Mouse (Mus musculus) brain, adult 10 weeks (tissue): ENCODE data around the gene 1810024B03Rik. TPM values are rescaled to one million over a fixed set of nuclear protein-coding genes. Genes with fewer than 3 reads are reported as not detected.

Experiments
- polyA plus RNA-seq: library from polyadenylated mRNA; stranded (reverse); fragments of 350-450 nt; fragmentation: Illumina TruSeq; extraction: RNeasy Lipid Tissue Mini Kit (QIAGEN cat#74804); gene quantifications from one replicate; pipeline ENCODE4 v1.2.3, GENCODE M21; 2015; ENCODE audit warnings: low read depth, low replicate concordance

The 1810024B03Rik gene
- polyA plus RNA-seq, result 0.74 TPM

GRCm38 (mm10) chr2:127207547-127208451, at the start of gene 1810024B03Rik, which contains the start of gene Snrnp200:
Gene 1810024B03Rik (minus strand): TSS chr2:127208280.
Gene Snrnp200 (plus strand): TSS chr2:127208386.

GRCm38 (mm10) chr2:127247592-127248333, 39.7 kb upstream of the 1810024B03Rik start, which contains the start of the genes Ciao1 and Tmem127:
Gene Ciao1 (minus strand): TSS chr2:127247816.
Gene Tmem127 (plus strand): TSS chr2:127247908.

GRCm38 (mm10) chr2:127143158-127144063, 64.7 kb downstream of the 1810024B03Rik start, which contains the start of gene Itpripl1:
Gene Itpripl1 (minus strand): TSS chr2:127143442.

Other genes starting within 250 kb of the 1810024B03Rik start
- gene Ap4e1, start 199.6 kb downstream of the 1810024B03Rik start, polyA plus RNA-seq, result 9.2 TPM
- 44.8 TPM for gene Blvra, start 137.6 kb downstream of the 1810024B03Rik start, polyA plus RNA-seq
- gene Ncaph, start 74.3 kb downstream of the 1810024B03Rik start, polyA plus RNA-seq, result 2.0 TPM
- 1.8 TPM for gene Itpripl1, start 64.8 kb downstream of the 1810024B03Rik start, polyA plus RNA-seq
- 42.6 TPM for gene Snrnp200, start 106 bp upstream of the 1810024B03Rik start, polyA plus RNA-seq
- 92.5 TPM for gene Ciao1, start 39.5 kb upstream of the 1810024B03Rik start, polyA plus RNA-seq
- gene Tmem127, start 39.6 kb upstream of the 1810024B03Rik start, polyA plus RNA-seq, result 66.1 TPM
- gene Stard7, start 61.9 kb upstream of the 1810024B03Rik start, polyA plus RNA-seq, result 88.5 TPM
- 1.4 TPM for gene Dusp2, start 127.9 kb upstream of the 1810024B03Rik start, polyA plus RNA-seq
- gene Astl, start 130.4 kb upstream of the 1810024B03Rik start, polyA plus RNA-seq, result not detected
- gene Adra2b, start 154.9 kb upstream of the 1810024B03Rik start, polyA plus RNA-seq, result 0.67 TPM
- gene Gpat2, start 216.9 kb upstream of the 1810024B03Rik start, polyA plus RNA-seq, result 0.16 TPM
- 31.6 TPM for gene Fahd2a, start 236.3 kb upstream of the 1810024B03Rik start, polyA plus RNA-seq